Mouse (Mus musculus) forebrain, embryonic 12.5 days (tissue): ENCODE data around the gene Ssxb6. TPM values are rescaled to one million over a fixed set of nuclear protein-coding genes. Genes with fewer than 3 reads are reported as not detected.
"Not testable (repeated sequence)": the region's sequence is repeated elsewhere in the genome, so short reads cannot be mapped to it uniquely, and the experiment has no call there.

Source experiments
- ATAC-seq: fragments of 200-750 bp; cut with Nextera tagmentation; 2 replicates; pipeline ENCODE4 v1.8.0; 2017; ENCODE audit warnings: moderate TSS enrichment; ENCODE audit not compliant: low FRiP score
- H3K27ac ChIP-seq: fragments of 300-500 bp; sonication (generic); 2 replicates; pipeline ENCODE4 v1.5.1; 2016; ENCODE audit warnings: mild to moderate bottlenecking
- H3K27me3 ChIP-seq: fragments of 300-500 bp; sonication (generic); 2 replicates; pipeline ENCODE4 v1.6.1; 2016; ENCODE audit warnings: mild to moderate bottlenecking
- H3K36me3 ChIP-seq: fragments of 300-500 bp; sonication (generic); replicated peaks from 2 replicates; pipeline ENCODE4 v1.6.1; 2016; ENCODE audit warnings: mild to moderate bottlenecking
- H3K4me1 ChIP-seq: fragments of 300-500 bp; sonication (generic); 2 replicates; pipeline ENCODE4 v1.6.1; 2016
- H3K4me2 ChIP-seq: fragments of 300-500 bp; sonication (generic); 2 replicates; pipeline ENCODE4 v1.6.1; 2016; ENCODE audit warnings: mild to moderate bottlenecking, moderate library complexity
- H3K4me3 ChIP-seq: fragments of 300-500 bp; sonication (generic); replicated peaks from 2 replicates; pipeline ENCODE4 v1.5.1; 2016; ENCODE audit warnings: mild to moderate bottlenecking
- H3K9ac ChIP-seq: fragments of 300-500 bp; sonication (generic); 2 replicates; pipeline ENCODE4 v1.6.1; 2016; ENCODE audit warnings: mild to moderate bottlenecking
- H3K9me3 ChIP-seq: fragments of 300-500 bp; sonication (generic); 2 replicates; pipeline ENCODE4 v1.6.1; 2016
- WGBS: fragments of 180-500 bp; shearing (Covaris S2); methylation state at CpG from one replicate; pipeline ENCODE4 v1.1.7; 2016; 5-methylcytosine and 5-hydroxymethylcytosine counted together
- polyA plus RNA-seq: library from polyadenylated mRNA; unstranded; fragments of >200 nt; fragmentation: Nextera tagmentation; extraction: Ambion mirVana; gene quantifications from 2 replicates; pipeline ENCODE4 v1.2.1, GENCODE M21; 2016

Ssxb6 gene
- polyA plus RNA-seq = not detected in 2 replicates

- not testable (repeated sequence) for H3K4me1 ChIP-seq, H3K36me3 ChIP-seq, ATAC-seq, H3K9ac ChIP-seq, H3K27ac ChIP-seq, H3K27me3 ChIP-seq, H3K4me2 ChIP-seq, H3K9me3 ChIP-seq, H3K4me3 ChIP-seq
- 72% methylated on average over 4 of the region's 4 CpGs for WGBS
Measured at GRCm38 (mm10) chrX:8548155-8548554, at the start of gene Ssxb6. TSS of gene Ssxb6 (minus strand) at chrX:8548255.

DNA sequence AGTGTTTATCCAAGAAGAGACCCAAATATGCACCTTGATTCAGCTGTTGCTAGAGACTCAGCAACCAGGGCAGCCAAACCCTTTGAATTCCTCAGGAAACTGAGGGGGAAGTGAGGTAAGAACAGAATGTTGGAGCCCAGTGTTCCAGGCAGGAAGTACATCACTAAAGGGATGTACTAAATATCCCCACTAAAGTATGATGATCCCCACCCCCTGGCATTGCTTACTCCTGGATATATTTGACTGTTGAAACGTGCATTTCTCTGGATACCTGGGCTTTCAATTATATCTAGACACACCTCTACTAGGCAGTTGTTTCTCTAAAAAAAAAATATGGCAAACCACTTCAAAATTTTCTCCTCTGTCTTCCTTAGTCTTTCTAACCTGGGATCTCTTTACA, 43.7 kb upstream of the Ssxb6 start, which contains the start of gene Ssxb3:
TSS of gene Ssxb3 (minus strand) at position 101 of the 400 bp plus-strand sequence.
- H3K27me3 ChIP-seq, H3K4me1 ChIP-seq, H3K4me2 ChIP-seq, H3K9ac ChIP-seq, ATAC-seq, H3K36me3 ChIP-seq, H3K27ac ChIP-seq, H3K4me3 ChIP-seq, H3K9me3 ChIP-seq: not testable (repeated sequence)
- WGBS = 29% methylated on average over 1 of the region's 1 CpGs

- Histone ChIP-seq H3K36me3 (no peaks in the 10 kb centered on the region), H3K9me3 (no peaks in the 10 kb centered on the region), H3K4me2 (no peak within 1 kb of the TSS), H3K27ac (no peak within 1 kb of the TSS), H3K4me3 (no peak within 1 kb of the TSS), H3K9ac (no peak within 1 kb of the TSS), H3K27me3 (no peaks in the 10 kb centered on the region), H3K4me1 (no peaks in the 10 kb centered on the region)
- ATAC-seq = no peak
- 82% methylated on average over 2 of the region's 2 CpGs for WGBS
Measured at GRCm38 (mm10) chrX:8524854-8525253, 23.2 kb downstream of the Ssxb6 start, which contains the start of gene Gm14459. TSS of gene Gm14459 (minus strand) at chrX:8524954.

Other genes starting within 250 kb of the Ssxb6 start
- gene Ssxb10, start 220.8 kb downstream of the Ssxb6 start, polyA plus RNA-seq = not detected in 2 replicates
- not detected in 2 replicates for gene Ssxb9, start 181.3 kb downstream of the Ssxb6 start, polyA plus RNA-seq
- not detected in 2 replicates for gene Ssxb1, start 134.9 kb downstream of the Ssxb6 start, polyA plus RNA-seq
- gene Ssxb2, start 86.5 kb downstream of the Ssxb6 start, polyA plus RNA-seq = not detected in 2 replicates
- not detected in 2 replicates for gene Gm14459, start 23.3 kb downstream of the Ssxb6 start, polyA plus RNA-seq
- not detected in 2 replicates for gene Ssxb3, start 43.6 kb upstream of the Ssxb6 start, polyA plus RNA-seq
- gene Ssxb8, start 142.6 kb upstream of the Ssxb6 start, polyA plus RNA-seq = not detected in 2 replicates
- not detected in 2 replicates for gene Ssx9, start 200.2 kb upstream of the Ssxb6 start, polyA plus RNA-seq